Mouse (Mus musculus) gastrocnemius, adult 2 months (tissue): ENCODE measurements around the gene Cep135. TPM values are rescaled to one million over a fixed set of nuclear protein-coding genes. Genes with fewer than 3 reads are reported as not detected.

Experiments used
- DNase-seq: peaks from one replicate; pipeline ENCODE4 v3.0.0; 2022
- H3K27ac ChIP-seq: fragments of 200-600 bp; 2 replicates; pipeline ENCODE4 v1.8.1; 2022; ENCODE audit warnings: mild to moderate bottlenecking
- H3K4me3 ChIP-seq: fragments of 200-600 bp; 2 replicates; pipeline ENCODE4 v1.8.1; 2022; ENCODE audit warnings: mild to moderate bottlenecking, moderate library complexity
- CTCF ChIP-seq: fragments of 200-600 bp; IDR thresholded peaks from 2 replicates; pipeline ENCODE4 v1.8.1; 2022; ENCODE audit warnings: antibody characterized with exemption, mild to moderate bottlenecking, moderate library complexity
- intact Hi-C: fragments of 180-260 bp; cut with DNase I; formaldehyde crosslinking; loops from one replicate; pipeline ENCODE4 v1.15.1; 2025
- total RNA-seq, 2 experiments: library from RNA; stranded (reverse); gene quantifications; 2 replicates each; pipeline ENCODE4 v1.2.3; 2021

Cep135 gene
- total RNA-seq, 2 experiments from 2014 or later, result 1.1 to 1.4 TPM

DNA sequence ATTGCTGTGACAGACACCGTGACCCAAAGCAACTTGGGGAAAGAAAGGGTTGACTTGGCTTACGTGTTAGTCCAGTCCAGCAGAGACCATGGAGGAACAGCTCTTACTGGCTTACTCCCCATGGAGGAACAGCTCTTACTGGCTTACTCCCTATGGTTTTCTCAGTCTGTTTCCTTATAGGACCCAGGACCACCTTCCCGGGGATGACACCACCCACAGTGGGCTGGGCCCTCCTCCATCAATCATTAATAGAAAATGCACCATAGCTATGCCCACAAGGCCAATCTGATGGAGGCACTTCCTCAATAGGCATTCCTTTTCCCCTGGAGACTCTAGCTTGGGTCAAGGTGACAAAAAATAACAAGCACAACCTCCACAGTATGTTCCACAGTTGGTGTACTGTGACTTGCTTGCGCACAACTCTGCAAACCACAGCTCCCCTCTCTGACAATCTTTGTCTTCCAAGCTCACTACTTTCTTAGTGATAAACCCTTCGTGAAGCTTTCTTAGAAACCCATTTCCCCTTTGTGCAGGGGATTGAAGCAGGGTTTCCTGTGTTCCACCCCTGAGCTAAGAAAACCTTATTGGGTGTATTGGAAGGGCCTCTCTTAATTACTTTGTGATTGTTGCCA lies 85.6 kb downstream of the Cep135 start:
- DNase-seq, result no peak
- Histone ChIP-seq H3K27ac (no peak overlapping the region), H3K4me3 (no peak overlapping the region)
- TF ChIP-seq CTCF, result no peak
- intact Hi-C loops, result no loop called here

DNA sequence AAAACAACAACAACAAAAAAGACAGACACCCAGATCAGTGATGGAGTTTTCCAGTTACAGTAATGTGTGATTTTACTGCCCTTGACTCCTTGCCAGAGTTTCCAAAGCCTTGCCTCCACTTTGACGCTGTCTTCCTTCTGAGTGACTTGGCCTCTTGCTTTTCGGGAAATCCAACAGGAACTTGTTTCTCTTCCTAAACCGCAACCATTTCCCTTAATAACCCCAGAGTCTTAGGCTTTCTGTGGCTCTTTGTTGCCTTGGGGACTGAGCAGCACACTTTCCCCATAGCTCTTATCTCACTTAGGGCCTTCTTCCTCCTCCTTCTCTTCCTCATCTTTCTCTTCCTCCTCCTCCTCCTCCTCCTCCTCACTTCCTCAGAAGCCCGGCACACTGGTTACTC lies 86.9 kb downstream of the Cep135 start:
- no peak for DNase-seq
- TF ChIP-seq CTCF, result no peak
- Histone ChIP-seq H3K27ac (no peak overlapping the region), H3K4me3 (no peak overlapping the region)
- intact Hi-C loops, result no loop called here

- no peak for DNase-seq
- no peak overlapping the region for H3K4me3 ChIP-seq
- no peak overlapping the region for H3K27ac ChIP-seq
- TF ChIP-seq CTCF, result no peak
- intact Hi-C loops, result no loop called here
Observed at GRCm38 (mm10) chr5:76680959-76681358, 92.5 kb downstream of the Cep135 start.

DNA sequence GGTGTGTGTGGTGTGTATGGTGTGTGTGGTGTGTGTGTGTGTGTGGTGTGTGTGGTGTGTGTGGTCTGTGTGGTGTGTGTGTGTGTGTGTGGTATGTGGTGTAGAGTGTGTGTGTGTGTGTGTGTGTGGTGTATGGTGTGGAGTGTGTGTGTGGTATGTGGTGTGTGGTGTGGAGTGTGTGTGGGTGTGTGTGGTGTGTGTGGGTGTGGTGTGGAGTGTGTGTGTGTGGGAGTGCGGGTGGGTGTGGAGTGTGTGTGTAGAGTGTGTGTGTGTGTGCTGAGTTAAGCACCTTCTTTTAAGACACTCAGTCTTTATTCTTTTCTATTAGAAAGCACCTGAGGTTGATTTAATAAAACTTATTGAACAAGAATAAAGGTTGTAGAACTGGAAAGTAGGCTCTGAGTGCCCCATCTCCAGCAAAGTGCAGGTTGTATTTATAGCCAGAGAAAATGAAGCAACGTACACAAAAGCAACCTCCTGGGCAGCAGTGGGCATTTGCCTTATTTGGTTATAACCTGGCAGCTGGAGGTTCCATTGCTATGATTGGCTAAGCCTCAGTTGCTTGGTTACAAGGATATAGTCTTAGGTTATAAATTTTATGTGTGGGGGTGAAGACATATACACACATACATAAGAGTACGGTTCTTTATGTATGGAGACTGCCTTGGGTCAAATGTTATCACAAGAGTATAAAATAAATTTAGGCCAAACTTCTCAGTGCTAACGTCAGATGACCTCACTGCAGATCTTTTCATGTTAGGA lies 93.6 kb downstream of the Cep135 start:
- H3K4me3 ChIP-seq, result no peak overlapping the region
- no peak overlapping the region for H3K27ac ChIP-seq
- no peak for DNase-seq
- intact Hi-C loops, result no loop called here
- TF ChIP-seq CTCF, result no peak

DNA sequence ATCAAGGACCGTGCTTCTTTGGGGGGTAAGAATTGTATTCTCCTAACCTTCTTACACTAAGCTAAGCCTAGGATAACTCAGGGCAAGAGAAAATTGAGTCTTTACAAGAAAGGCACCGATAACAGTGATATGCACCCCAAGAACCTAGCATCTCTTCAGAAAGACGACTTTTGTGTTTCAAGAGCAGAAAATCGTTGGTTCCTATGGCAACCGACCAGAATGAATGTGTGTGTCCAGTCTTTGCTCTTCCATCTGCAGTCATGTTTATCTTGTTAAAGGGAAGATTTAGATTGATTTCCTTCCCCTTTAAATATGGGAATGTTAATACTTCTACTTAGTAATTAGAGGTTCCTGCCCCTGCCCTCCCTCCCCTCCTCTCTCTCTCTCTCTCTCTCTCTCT lies 95.0 kb downstream of the Cep135 start:
- no peak overlapping the region for H3K27ac ChIP-seq
- H3K4me3 ChIP-seq, result no peak overlapping the region
- no peak for TF ChIP-seq CTCF
- DNase-seq, result no peak
- intact Hi-C loops, result no loop called here

GRCm38 (mm10) chr5:76684658-76685605 lies 96.4 kb downstream of the Cep135 start:
- Histone ChIP-seq H3K4me3 (no peak overlapping the region), H3K27ac (no peak overlapping the region)
- intact Hi-C loops, result no loop called here
- DNase-seq, result no peak
- TF ChIP-seq CTCF, result no peak

DNA sequence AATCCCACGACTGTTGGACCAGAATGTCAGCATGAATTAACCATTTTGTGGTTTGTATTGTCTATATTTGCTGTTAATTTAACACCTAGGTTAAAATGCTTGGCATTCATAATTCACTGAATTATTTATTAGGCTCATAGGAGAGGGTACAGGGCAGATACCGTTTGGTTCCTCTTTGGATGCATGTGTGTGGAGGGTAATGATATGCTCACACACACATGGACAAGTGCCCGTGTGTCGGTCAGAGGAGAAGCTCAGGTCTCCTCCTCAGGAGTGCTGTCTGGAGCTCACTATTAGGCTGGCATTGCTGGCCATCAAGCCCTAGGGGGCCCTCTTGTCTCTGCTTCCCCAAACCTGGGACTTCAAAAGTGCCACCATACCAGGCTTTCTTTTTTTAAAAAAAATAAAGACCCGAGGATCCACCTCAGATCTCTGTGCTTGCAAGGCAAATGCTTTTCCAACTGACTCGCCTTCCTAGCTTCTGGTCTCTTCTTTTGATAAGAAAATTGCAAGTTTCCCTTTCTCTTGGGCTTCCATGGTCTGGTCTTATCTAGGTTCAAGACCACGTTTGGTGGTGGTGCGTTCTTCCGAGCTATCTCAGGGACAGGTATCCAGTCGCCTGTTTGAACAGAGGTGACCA lies 99.6 kb downstream of the Cep135 start:
- Histone ChIP-seq H3K4me3 (no peak overlapping the region), H3K27ac (no peak overlapping the region)
- intact Hi-C loops, result no loop called here
- TF ChIP-seq CTCF, result no peak
- no peak for DNase-seq

DNA sequence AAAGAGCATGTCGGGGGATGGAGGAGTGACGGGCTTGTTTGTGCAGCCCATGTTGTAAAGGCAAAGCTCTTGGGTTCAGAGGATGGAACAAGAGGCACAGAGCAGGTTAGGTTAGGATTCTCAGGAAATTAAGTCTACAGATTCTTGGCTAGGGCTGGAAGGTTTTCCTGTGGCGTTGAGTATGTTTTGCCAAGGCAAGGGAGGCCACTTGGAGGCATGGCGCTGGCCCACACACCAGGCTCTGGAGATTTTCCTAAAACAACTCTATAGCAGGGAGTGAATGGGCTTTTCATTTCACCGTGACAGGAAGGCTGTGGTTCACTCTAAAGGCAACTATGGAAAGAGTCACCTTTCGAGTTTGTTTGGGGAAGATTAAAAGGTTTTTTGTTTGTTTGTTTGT lies 100.1 kb downstream of the Cep135 start:
- Histone ChIP-seq H3K27ac (no peak overlapping the region), H3K4me3 (no peak overlapping the region)
- intact Hi-C loops, result no loop called here
- no peak for TF ChIP-seq CTCF
- no peak for DNase-seq

- TF ChIP-seq CTCF, result no peak
- intact Hi-C loops, result no loop called here
- Histone ChIP-seq H3K4me3 (no peak overlapping the region), H3K27ac (peak overlapping the region; percentile 40; the same call in 1 of the 2 replicates)
- no peak for DNase-seq
Observed at GRCm38 (mm10) chr5:76690177-76690593, 101.7 kb downstream of the Cep135 start.

DNA sequence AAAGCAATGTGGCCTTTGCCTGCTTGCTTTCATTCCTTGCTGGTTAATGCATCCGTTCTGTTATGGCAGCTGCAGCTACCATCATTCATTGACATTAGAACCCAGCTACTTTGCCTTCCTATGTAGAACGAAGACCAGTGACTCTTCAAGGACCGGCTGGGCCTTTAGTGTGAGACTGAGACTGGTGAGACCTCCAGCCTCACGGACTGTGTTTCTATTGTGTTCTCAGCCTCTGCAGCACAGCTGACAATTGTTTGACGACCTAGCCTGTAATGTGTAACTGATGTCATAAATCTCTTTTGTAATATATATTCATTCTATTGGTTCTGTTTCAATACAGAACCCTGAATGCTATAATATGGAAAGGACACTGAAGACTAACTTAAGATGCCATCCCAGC lies 102.8 kb downstream of the Cep135 start:
- TF ChIP-seq CTCF, result no peak
- intact Hi-C loops, result no loop called here
- H3K4me3 ChIP-seq, result no peak overlapping the region
- no peak for DNase-seq
- no peak overlapping the region for H3K27ac ChIP-seq

- no peak for DNase-seq
- no peak overlapping the region for H3K27ac ChIP-seq
- no peak for TF ChIP-seq CTCF
- no peak overlapping the region for H3K4me3 ChIP-seq
- intact Hi-C loops, result no loop called here
Observed at GRCm38 (mm10) chr5:76691706-76692424, 103.4 kb downstream of the Cep135 start.

Other genes starting within 250 kb of the Cep135 start
- not detected for gene Nmu, start 224.9 kb upstream of the Cep135 start, total RNA-seq
- not detected for gene Gm7271, start 104.7 kb upstream of the Cep135 start, total RNA-seq
- gene Exoc1, start 59.4 kb upstream of the Cep135 start, total RNA-seq, result 10 to 100 TPM; 11.6 to 12.0 TPM
- 1 to 10 TPM; 1.8 to 2.4 TPM for gene C530008M17Rik, start 67.8 kb downstream of the Cep135 start, total RNA-seq